Mouse (Mus musculus): Measurements from ENCODE around the gene Gcnt1.

The Gcnt1 gene

DNA sequence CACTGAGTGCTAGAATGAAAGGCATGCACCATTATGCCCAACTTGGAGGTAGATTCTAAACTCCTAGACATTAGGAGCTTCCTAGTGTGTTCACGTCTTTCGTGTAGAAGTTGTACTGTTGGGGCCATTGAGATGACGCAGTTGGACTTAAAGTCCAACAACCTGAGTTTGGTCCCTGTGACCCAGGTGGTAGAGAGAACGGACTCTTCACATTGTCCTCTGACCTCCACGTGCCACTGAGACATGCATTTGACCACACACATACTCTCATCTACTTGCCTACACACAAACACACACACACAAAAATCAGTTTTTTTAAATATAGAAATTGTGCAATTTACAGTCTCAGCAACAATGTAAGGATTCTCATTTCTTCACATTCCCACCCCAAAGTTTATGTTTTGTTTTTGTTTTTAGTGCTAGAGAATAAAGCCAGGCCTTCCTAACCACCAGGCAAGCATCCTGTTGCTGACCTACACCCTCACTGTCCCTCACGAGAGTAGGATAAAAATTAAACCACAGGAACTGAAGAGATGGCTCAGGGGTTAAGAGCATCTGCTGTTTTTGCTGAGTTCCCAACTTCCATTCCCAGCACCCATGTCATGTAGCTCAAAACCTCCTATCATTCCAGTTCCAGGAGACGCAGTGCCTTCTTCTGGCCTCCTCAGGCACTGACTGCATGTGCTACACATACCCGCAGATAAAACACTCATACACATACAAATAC is 6.1 kb downstream of the Gcnt1 start:
- DNase-seq (ENCODE audit: low read depth, low spot score): no peak

DNA sequence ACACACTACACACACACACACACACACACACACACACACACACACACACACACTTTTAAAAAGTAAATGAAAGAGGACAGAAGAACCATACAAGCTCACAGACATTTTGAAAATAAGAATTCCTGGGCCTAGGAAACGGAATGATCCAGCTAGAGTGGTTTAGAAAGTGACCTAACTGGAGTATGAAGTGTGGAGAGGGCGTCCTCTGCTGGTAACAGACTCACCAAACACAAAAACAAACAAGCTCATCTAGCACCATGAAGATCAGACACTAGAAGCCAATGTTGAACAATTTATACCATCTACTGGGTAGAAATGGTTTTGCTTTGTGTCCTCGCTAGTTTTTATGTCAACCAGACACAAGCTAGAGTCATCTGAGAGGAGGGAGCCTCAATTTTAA is 7.9 kb downstream of the Gcnt1 start:
- DNase-seq (ENCODE audit: low read depth, low spot score): no peak

DNA sequence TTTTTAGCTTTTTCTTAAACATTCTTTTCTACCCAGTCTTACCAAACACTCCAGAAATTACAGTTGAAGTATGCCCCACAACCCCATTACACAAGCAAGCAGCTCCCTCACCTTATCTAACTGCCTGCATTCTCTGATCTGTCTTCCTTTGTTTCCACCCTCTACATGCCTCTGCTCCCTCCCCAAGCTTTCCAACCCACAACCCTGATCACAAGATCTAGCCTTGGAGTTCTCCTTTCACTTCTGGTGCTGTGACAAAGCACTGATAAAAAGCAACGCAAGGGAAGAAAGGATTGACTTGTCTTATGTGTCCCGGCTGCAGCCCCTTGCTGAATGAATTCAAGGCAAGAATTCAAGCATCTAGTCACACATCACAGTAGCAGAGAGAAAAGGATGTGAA is 11.5 kb downstream of the Gcnt1 start:
- no peak for DNase-seq (ENCODE audit: low read depth, low spot score)

DNA sequence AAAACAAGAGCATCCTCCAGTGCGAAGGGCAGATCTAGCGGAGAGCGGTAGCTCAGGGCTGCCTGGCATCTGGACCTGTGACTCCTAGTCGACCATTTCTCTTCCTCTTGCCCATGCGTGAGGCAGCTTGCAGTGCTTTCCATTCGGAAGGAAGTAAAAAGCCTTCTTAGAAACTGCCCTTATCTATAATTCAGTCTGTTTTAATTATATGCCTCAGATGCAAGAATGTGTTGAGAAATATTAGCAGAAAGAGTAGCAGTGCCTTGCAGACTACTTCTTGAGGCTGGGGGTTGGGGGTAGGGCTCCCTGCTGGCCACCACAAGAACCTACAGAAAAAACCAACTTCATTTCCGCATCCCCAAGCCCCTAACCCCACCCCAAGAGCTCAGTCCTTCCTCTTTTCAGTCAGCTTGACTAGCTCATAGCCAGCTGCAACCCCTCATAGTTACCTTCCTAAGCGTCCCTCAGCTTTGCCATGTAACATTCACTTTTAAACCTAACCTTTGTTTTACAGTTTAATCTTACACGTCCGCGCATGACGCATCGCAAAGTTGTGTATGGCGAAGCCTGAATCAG is 13.2 kb downstream of the Gcnt1 start:
- DNase-seq (ENCODE audit: low read depth, low spot score): no peak

DNA sequence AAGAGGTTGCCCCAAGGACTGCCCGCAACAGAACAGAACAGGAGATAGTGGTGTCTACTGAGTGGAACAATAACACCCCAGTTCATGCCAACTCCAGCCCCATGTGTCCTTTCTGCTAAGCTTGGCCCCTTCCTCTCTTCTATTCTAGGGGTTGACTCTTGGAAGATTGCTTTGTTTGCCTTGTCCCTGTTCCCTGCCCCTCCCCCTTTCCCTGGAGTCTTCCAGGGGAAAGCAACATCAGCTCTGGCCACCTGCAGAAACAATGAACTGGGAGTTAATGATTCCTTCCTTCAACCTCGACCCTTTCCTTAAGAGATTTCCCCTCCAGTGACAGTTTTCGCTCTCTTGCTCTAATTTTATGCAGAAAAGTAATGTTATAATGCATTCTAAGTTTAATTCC is 15.3 kb downstream of the Gcnt1 start:
- no peak for DNase-seq (ENCODE audit: low read depth, low spot score)

DNA sequence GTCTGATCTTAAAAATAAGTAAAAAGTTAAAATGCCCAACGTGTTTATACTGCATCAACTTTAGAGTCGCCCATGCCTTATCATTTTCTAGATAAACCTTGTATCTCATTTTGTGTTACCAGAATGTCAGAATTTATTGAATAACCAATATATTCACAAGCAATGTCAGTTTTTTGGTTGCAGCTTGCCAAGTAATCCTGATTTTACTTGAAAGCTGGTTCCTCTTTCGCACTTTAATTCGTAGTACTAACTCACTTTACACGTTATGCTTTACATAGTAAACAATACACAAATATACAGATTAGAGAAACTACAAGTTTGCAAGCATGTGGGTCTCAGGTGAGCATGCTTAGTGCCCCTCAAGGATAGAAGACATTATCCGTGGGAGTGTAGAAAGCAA is 15.7 kb downstream of the Gcnt1 start:
- no peak for DNase-seq (ENCODE audit: low read depth, low spot score)

DNA sequence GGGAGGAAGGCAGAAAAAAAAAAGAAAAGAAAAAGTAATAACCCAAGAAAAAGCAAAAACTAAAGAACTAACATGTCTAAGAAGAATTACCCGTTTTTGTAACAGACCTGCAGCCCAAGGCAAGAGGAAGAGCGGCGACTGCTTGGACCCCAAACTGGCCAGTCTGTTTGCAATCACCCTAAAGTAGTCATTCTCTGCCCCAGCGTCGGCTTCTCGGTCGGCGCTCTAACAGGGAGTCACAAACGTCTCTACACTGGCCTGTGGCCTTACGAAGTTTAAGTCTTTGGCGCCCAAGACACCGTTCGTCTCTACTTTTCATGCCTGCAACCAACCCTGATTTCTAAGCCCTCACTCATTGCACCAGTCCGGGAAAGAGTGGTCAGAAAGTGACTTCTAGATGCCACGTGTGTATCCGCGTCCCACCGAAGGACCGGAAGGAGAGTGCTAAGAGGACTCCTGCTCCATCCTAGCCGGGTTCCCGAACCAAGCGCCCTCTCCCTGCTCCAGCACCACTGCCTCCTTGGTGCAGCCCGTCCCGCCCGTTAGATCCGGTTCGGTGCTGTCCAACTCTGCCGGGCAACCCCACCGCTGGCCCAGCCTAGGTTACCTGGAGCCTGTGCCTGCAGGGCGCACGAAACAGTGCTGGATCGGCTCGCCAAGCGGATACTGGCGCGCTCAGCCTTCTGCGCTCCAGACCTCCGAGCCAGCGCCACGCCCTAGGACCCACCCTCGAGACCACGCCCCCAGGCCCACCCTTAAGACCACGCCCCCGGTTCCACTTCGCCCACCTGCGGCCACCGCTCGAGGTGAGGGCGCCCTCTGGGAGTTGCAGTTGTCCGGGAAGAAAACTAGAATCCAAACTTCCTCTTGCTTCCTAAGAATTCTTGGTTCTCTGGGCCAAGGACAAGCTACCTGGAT is 16.4 kb downstream of the Gcnt1 start:
- DNase-seq (ENCODE audit: low read depth, low spot score): no peak

DNA sequence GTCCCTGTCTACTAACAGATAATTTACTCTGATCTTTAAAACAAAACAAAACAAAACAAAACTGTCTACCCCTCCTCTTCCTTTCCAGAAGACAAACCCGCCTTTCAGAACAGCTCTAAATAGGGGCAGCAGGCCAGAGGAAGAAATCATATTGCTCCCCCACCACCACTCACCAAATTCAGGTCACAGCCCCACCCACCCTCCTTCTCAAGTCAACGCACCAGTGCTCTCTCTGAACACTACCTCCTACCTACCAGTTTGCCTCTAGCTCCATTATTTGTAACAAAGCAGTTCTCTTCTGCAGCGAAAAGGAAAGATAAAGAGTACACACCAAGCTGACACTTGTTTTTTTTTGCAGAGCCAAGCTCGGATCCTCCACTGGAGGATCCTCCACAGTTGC is 17.3 kb downstream of the Gcnt1 start:
- no peak for DNase-seq (ENCODE audit: low read depth, low spot score)

DNA sequence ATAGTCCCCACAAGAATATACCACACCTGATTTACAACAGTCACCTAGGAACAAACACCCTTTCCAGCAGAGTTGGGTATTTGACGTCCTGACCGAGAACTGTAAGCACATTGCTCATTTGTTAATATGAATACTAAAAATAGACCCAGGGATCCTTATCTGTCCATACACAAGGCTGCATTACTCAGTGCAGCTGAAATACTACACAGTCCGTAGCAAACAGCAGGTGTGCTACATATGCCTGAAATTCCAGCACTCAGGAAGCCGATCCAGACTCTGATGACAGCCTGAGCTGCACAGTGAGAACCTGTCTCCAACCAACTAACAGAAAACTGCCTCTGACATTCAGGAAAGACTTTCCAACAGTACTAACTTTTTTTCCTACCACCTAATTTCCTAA is 17.8 kb downstream of the Gcnt1 start:
- DNase-seq (ENCODE audit: low read depth, low spot score): no peak

DNA sequence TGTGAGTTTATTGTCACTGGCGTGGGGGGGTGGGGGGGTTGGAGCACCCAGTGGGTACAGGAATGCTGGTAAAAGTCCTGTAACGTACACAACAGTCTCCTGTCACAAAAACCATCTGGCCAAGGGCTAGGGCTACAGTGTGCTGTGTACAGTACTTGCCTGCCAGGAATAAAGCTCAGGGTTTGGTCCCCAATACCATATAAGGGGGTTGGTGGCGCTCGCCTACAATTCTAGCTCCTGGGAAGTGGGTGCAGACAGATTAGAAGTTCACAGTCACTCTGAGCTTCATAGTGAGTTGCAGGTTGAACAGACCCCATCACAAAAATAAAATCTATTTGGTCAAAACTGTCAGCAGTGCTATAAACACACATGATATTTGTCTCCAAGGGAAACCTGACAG is 18.3 kb downstream of the Gcnt1 start:
- no peak for DNase-seq (ENCODE audit: low read depth, low spot score)

DNA sequence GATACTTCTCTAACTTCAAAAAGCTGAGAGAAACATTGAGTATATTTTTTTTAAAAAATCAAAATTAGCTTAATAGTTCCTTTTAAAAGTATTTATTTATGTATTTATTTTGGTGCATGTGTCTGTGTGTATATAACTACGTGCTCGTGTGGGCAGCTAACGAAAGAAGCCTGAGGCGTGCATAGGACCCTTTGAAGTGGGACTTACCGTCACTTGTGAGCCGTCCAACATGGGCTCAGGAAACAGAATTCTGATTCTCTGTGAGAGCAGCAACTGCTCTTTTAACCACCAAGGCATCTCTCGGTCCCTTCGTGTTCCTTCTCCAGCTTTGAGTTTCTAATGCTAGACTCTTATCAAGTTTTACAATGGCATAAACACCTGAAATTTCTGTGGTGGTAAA is 18.9 kb downstream of the Gcnt1 start:
- DNase-seq (ENCODE audit: low read depth, low spot score): no peak

DNA sequence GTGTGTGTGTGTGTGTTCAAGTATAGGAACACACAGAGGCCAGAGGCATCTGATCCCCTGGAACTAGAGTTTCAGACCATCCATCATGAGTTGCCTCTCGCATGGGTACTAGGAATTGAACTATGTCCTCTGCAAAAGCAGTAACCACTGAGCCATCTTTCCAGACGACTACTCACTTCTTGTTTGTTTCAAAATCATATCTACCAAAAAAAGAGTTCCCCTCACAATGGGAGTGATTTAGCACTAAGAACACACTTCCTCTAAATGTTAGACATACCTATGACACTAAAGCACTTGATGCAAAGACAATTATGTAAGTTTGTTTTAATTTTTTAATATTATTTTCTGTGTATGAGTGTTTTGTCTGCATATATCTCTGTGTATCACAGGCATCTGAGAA is 24.8 kb downstream of the Gcnt1 start:
- DNase-seq (ENCODE audit: low read depth, low spot score): no peak

DNA sequence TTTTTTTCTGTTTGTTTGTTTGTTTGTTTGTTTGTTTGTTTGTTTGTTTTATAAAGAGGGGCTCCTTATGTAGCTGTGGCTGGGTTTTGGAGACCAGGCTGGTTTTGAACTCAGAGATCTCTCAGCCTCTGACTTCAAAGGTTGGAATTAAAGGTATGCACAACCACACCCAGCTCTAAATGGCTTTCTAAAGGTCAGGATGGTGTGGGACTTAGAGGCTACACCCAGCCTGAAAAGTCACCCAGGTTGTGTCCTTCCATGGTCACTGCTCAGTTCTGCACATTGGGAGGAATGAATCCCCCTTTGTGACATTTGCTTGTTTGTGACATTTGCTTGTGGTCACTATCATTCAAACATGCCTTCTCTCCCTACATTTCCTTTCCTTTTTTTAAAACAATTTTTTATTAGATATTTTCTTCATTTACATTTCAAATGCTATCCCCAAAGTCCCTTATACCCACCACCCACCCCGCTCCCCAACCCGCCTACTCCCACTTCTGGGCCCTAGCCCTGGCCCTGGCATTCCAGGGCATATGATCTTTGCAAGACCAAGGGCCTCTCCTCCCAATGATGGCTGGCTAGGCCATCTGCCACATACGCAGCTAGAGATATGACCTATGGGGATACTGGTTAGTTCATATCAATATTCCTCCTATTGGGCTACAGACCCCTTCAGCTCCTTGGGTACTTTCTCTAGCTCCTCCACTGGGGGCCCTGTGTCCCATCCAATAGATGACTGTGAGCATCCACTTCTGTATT is 25.7 kb downstream of the Gcnt1 start:
- DNase-seq (ENCODE audit: low read depth, low spot score): no peak

DNA sequence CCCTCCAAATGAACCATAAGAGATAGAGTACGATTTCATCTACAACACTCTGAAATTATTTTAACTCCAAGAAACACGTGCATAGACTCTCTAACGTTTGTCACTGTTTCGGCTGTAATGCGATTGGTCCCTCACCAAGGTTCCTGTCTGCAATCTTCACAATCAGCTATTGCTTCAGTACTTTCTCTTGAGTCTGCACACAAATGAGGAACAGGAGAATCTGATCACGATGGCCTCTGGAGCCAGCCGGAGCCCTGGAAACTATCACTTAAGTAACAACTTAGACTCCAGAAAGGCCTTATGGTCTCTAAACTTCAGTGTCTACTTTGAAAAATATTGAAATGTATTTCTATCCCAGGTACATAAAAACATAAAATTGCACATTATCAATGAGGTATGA is 27.8 kb downstream of the Gcnt1 start:
- DNase-seq (ENCODE audit: low read depth, low spot score): no peak

DNA sequence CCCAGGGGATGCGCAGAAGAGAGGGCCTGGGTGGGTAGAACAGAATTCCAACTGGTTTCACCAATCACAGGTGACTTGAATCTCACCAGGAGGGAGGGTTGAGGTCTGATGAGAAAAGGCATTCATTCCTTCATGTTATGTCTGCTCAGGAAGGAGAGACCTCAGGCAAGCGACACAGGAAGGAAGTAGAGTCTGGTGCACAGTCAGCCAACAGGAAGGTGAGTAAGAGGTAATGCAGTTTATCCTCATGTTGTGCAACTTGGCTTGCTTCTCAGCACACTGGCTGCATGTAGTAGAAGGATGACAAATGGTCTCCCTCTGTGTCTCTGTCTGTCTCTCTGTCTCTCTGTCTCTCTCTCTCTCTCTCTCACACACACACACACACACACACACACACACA is 33.1 kb downstream of the Gcnt1 start:
- DNase-seq (ENCODE audit: low read depth, low spot score): no peak

DNA sequence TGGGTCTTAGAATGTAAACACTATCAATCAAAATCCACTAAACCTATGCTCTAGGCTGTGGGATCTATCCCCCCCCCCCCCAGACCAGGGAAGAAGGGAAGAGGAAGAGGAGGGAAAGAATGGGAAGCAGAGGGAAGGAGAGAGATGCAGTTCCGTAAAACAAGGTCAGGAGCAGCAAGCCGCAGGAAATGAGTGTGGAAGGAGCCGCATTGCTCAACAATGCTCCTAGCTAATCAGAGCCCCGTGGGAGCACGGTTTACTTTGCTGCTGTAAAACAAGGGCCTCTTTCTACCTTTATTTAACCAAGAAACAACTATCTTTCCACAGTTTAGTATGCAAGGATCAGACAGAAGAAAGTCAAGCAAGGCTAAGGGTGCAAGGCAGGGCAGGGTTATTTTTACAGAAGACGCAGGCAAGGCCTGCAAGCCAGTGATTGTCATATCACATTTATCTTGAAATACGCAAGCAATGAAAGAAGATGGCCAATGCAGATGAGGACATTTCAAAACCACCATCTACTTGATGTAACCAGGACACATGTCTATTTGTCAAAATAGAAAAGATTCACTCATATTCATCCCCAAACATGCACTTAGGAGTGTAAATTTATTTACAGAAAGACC is 35.5 kb downstream of the Gcnt1 start:
- no peak for DNase-seq (ENCODE audit: low read depth, low spot score)

DNA sequence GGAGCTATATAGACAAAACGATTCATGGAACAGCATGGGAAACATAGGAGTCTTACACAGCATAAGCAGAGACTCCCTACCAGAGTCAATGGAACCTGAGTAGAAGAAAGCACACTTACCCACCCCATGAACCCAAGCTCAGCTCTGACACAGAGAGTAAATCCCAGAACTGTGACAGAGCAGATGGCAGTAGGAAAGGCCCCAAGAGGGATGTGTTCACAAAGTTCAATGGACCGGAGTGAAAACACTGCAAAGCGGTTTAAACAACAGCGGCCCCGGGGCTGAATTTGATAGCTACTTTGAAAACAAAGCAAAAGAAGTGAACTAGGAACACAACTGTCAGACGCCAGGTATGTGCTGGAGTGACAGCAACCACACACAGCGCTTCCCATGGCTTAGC is 36.0 kb downstream of the Gcnt1 start:
- no peak for DNase-seq (ENCODE audit: low read depth, low spot score)

DNA sequence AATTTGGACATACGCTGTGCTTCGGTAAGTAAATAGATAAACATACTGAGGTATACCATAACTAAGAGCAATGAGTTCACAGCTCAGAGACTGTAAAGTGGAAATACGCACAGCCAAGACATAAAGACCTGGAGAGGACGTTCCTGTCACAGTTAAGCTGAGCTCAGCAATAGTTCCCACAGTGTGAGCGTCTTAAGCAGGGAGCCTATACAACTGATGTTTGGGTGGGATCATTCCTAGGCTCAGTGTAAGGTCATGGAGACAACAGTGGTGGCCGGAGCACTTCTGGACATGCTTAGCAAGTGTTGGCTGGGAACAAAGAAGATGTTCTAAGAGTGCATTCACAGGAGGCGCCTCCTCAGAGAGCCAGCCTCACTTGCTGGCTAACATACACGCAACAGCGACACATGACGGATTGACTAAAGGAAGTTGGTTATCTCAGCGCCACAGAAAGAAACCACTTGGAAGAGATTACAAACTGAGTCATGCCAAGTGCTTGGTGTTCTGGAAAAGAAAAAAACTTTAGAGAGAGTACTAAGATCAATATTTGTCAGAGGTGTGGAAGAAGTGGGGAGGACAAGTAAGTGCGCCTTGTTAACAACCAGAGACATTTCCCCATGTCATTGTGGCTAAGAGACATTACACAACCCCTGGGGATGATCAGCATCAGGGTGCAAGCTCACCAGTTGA is 37.9 kb downstream of the Gcnt1 start:
- no peak for DNase-seq (ENCODE audit: low read depth, low spot score)

DNA sequence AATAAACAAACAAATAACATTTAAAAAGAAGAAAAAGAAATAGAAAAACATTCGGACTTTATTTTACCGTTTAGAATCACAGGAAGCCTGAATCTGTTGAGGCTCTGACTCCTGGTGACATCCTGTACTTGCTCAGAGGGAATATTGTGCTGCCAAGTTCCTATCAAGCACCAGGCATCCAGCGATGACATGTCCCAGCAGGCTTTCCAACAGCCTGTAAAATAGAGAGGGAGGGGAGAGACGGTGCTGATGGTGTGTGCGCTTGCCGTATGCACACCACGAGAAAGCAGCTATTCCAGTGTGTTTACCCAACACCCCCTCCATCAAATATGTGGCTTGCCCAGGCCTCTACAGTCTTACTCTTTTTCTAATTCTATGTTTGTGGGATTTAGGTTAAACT is 39.6 kb downstream of the Gcnt1 start:
- DNase-seq (ENCODE audit: low read depth, low spot score): peak; percentile 8

DNA sequence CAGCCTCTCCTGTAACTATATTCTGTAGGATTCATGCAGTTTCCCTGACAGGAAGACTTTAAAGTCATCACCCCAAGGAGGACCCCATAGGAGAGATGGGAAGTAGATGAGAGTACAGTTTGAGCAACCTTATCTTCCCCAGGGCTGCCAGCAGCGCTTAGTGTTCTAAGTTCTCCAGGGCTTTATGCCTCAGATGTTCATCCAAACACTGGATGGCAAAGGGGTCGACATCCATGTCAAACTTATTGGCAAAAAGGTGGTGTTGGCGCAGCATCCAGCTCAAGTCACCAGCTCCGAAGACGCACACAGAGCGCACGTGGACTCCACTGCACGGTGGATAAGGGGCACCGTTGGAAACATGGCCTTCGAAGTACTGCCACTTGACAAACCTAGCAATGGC is 43.7 kb downstream of the Gcnt1 start:
- DNase-seq (ENCODE audit: low read depth, low spot score): no peak

DNA sequence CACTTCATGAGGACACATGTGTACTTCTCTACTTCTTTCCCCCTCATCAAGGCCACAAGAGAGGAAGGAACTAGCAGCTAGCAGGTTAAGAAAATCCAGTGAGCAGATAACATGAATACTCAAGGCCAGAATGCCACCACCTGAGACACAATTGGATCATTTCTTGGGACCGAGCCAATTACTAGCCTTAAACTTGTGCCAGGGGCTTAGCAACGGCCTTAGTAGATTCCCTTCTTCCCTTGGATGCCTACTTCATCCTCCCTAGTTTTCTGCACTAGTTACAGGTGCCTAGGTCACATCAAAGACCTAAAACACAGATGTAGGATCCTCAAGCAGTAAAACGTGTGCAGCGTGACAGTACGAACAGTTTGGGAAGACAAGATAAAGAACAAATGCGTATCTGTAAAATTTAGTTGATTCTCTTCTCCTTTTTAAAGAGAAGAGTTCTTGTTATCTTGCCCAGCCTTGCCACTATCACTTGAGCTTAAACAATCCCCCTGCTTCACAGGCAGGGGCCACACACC is 44.7 kb downstream of the Gcnt1 start:
- DNase-seq (ENCODE audit: low read depth, low spot score): no peak
